Mouse (Mus musculus): Measurements from ENCODE around the gene Bcas3. TPM values are rescaled to one million over a fixed set of nuclear protein-coding genes. Genes with fewer than 3 reads are reported as not detected.

The Bcas3 gene
- polyA plus RNA-seq, 1 experiment = 37.8 TPM

DNA sequence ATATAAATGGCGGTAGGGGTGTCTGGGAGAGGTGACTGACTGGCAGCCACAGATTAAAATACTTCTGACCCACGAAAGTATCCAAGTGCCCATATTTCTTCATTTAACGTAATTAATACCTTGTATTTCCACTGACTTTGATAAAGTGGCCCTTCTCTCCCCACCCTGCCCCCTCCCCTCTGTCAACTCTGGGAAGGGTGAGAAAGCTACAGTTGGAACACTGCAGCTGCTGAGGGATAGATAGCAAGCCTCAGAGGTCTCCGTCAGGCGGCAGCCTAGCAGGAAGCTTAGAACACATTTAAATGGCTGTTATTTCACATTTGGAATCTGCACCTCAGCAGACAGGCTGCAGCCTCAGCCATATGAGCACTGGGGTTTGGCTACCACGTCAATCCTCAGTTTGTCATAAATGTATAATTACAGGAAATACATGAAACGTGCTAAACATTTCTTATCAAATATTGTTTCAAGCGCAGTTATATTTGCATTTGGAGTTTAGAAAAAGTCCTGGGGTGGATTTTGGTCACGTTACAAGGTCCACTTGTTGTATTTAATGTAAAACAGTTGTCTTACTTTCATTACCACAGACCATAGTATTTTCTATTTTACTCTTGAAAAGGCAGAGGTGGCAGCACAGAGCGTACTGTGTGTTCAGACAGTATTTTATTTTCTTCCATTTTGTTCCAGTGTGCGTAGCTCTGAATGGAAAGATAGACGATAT lies 291.2 kb downstream of the Bcas3 start:
- H3K27ac ChIP-seq (ENCODE audit: insufficient read depth, low read length) = no peak overlapping the region
- TF ChIP-seq CTCF (IDR thresholded peaks at IDR 0.05; ENCODE audit: low read depth, low read length) = no peak
- no peaks in the 10 kb centered on the region for H3K4me1 ChIP-seq (ENCODE audit: control insufficient read depth, insufficient read depth, low read length)
- H3K9ac ChIP-seq (ENCODE audit: low read depth, poor library complexity, severe bottlenecking) = no peak overlapping the region
- H3K36me3 ChIP-seq (ENCODE audit: control insufficient read depth, insufficient read depth, low read length, poor library complexity, severe bottlenecking) = no peaks in the 10 kb centered on the region
- H3K9me3 ChIP-seq (replicated peaks; ENCODE audit: control insufficient read depth, insufficient read depth, low read length, poor library complexity, severe bottlenecking) = no peaks in the 10 kb centered on the region
- no peaks in the 10 kb centered on the region for H3K27me3 ChIP-seq (ENCODE audit: control insufficient read depth, insufficient read depth, low read length, poor library complexity, severe bottlenecking)
- H3K4me3 ChIP-seq (ENCODE audit: low read depth, low read length) = no peak overlapping the region

DNA sequence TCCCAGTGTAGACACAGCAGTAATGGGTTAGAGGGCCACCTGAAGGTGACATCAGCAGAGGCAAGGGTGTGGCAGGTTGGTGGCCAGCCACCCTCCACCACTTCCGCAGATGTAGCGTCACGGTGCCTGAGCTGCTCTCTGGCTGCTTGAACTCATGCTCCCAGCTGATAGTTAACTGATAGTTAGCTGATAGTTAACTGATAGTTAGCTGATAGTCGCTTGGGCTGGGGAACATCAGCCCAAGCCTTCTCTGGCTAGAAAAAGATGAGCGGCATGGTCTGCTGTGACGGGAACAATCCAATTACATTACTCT lies 291.7 kb downstream of the Bcas3 start:
- Histone ChIP-seq H3K36me3 (ENCODE audit: control insufficient read depth, insufficient read depth, low read length, poor library complexity, severe bottlenecking) (no peaks in the 10 kb centered on the region), H3K9me3 (replicated peaks; ENCODE audit: control insufficient read depth, insufficient read depth, low read length, poor library complexity, severe bottlenecking) (no peaks in the 10 kb centered on the region)

DNA sequence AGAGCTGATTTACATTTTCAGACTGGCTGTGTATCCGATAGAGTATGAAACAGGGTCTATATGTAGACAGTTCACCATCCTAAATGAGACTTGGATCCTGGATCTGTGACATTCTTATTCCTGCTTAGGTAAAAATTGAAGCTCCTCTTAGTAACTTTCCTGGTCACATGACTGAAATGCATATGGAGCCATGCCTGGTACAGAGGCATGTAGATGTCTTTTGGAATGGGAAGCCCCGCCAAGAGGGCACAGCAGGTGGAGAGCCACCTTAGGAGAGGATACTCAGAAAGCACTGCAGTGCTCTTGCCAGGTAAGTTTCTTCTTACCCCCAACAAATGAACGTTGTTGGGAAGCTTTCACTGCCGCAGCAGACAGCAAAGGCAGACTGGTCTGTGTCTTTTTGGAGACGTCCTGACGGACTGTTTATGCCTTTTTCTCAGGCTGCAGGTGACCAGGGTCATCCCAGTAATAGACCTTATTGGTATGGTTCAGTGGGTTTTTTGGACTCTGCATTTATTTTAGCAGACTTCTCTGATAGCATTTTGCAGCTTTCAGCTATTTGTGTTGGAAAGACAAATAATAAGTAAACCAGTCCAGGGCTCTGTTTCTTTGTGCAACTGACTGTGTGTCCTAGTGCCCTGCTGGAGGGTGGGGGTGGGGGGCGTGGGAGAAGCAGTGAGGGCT lies 292.3 kb downstream of the Bcas3 start:
- Histone ChIP-seq H3K4me1 (ENCODE audit: control insufficient read depth, insufficient read depth, low read length) (no peaks in the 10 kb centered on the region), H3K27ac (ENCODE audit: insufficient read depth, low read length) (no peak overlapping the region), H3K27me3 (ENCODE audit: control insufficient read depth, insufficient read depth, low read length, poor library complexity, severe bottlenecking) (no peaks in the 10 kb centered on the region), H3K9me3 (replicated peaks; ENCODE audit: control insufficient read depth, insufficient read depth, low read length, poor library complexity, severe bottlenecking) (no peaks in the 10 kb centered on the region), H3K36me3 (ENCODE audit: control insufficient read depth, insufficient read depth, low read length, poor library complexity, severe bottlenecking) (no peaks in the 10 kb centered on the region), H3K9ac (ENCODE audit: low read depth, poor library complexity, severe bottlenecking) (no peak overlapping the region), H3K4me3 (ENCODE audit: low read depth, low read length) (no peak overlapping the region)
- no peak for TF ChIP-seq EP300 (IDR thresholded peaks at IDR 0.05; ENCODE audit: insufficient read depth, low read depth, low read length)
- TF ChIP-seq CTCF (IDR thresholded peaks at IDR 0.05; ENCODE audit: low read depth, low read length) = no peak
- TF ChIP-seq POLR2A (IDR thresholded peaks at IDR 0.05; ENCODE audit: insufficient read depth, low read length) = no peak

More for the DNA sequence above, 291.7 kb downstream of the Bcas3 start:
- Histone ChIP-seq H3K4me1 (ENCODE audit: control insufficient read depth, insufficient read depth, low read length) (no peaks in the 10 kb centered on the region), H3K27ac (ENCODE audit: insufficient read depth, low read length) (no peak overlapping the region), H3K9ac (ENCODE audit: low read depth, poor library complexity, severe bottlenecking) (no peak overlapping the region), H3K27me3 (ENCODE audit: control insufficient read depth, insufficient read depth, low read length, poor library complexity, severe bottlenecking) (no peaks in the 10 kb centered on the region), H3K4me3 (ENCODE audit: low read depth, low read length) (no peak overlapping the region)
- TF ChIP-seq POLR2A (IDR thresholded peaks at IDR 0.05; ENCODE audit: insufficient read depth, low read length) (no peak), CTCF (IDR thresholded peaks at IDR 0.05; ENCODE audit: low read depth, low read length) (no peak), EP300 (IDR thresholded peaks at IDR 0.05; ENCODE audit: insufficient read depth, low read depth, low read length) (no peak)

DNA sequence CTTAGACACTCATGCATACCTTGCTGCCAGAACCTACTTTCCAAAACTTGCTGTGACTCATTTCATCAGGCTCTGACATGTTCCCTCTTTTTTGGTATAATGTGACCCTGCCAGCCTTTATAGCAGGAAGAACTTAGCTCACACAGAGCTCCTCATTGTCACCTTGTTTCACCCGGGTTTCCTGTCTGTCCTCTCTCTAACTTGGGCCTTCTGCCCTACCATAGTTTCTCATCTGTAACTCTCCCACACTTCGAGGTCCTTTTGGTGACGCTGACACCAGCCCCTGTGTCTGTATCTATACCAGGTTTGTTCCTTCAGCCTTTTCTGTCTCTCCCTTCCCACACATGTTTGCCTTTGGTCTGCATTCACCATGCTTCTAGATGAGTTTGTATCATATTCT lies 295.9 kb downstream of the Bcas3 start:
- Histone ChIP-seq H3K27ac (ENCODE audit: insufficient read depth, low read length) (no peak overlapping the region), H3K4me1 (ENCODE audit: control insufficient read depth, insufficient read depth, low read length) (no peaks in the 10 kb centered on the region), H3K4me3 (ENCODE audit: low read depth, low read length) (no peak overlapping the region), H3K9me3 (replicated peaks; ENCODE audit: control insufficient read depth, insufficient read depth, low read length, poor library complexity, severe bottlenecking) (no peaks in the 10 kb centered on the region), H3K36me3 (ENCODE audit: control insufficient read depth, insufficient read depth, low read length, poor library complexity, severe bottlenecking) (no peaks in the 10 kb centered on the region), H3K9ac (ENCODE audit: low read depth, poor library complexity, severe bottlenecking) (no peak overlapping the region), H3K27me3 (ENCODE audit: control insufficient read depth, insufficient read depth, low read length, poor library complexity, severe bottlenecking) (no peaks in the 10 kb centered on the region)
- TF ChIP-seq POLR2A (IDR thresholded peaks at IDR 0.05; ENCODE audit: insufficient read depth, low read length) (no peak), EP300 (IDR thresholded peaks at IDR 0.05; ENCODE audit: insufficient read depth, low read depth, low read length) (no peak), CTCF (IDR thresholded peaks at IDR 0.05; ENCODE audit: low read depth, low read length) (no peak)

DNA sequence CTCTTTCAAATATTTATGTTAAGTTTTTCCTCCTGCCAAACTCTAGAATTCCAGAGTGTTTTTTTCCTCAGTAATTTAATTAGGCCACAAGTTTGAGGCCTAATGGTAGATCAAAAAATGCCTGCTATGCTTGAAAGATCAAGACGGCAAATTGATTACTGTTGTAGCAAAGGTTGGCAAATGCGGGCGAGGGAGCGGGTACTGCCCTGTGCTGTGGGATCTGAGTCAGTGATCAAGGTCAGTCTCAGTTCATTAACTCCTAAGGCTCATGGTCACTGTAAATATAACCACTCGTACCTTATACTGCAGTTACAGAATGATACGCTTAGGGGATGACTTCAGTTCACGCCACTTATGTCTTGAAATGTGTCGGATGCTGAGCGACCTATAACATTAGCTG lies 296.4 kb downstream of the Bcas3 start:
- no peak overlapping the region for H3K4me3 ChIP-seq (ENCODE audit: low read depth, low read length)
- H3K27me3 ChIP-seq (ENCODE audit: control insufficient read depth, insufficient read depth, low read length, poor library complexity, severe bottlenecking) = no peaks in the 10 kb centered on the region
- no peak overlapping the region for H3K27ac ChIP-seq (ENCODE audit: insufficient read depth, low read length)
- no peaks in the 10 kb centered on the region for H3K9me3 ChIP-seq (replicated peaks; ENCODE audit: control insufficient read depth, insufficient read depth, low read length, poor library complexity, severe bottlenecking)
- no peak overlapping the region for H3K9ac ChIP-seq (ENCODE audit: low read depth, poor library complexity, severe bottlenecking)
- H3K4me1 ChIP-seq (ENCODE audit: control insufficient read depth, insufficient read depth, low read length) = no peaks in the 10 kb centered on the region
- no peaks in the 10 kb centered on the region for H3K36me3 ChIP-seq (ENCODE audit: control insufficient read depth, insufficient read depth, low read length, poor library complexity, severe bottlenecking)
- no peak for TF ChIP-seq EP300 (IDR thresholded peaks at IDR 0.05; ENCODE audit: insufficient read depth, low read depth, low read length)
- TF ChIP-seq CTCF (IDR thresholded peaks at IDR 0.05; ENCODE audit: low read depth, low read length) = no peak

DNA sequence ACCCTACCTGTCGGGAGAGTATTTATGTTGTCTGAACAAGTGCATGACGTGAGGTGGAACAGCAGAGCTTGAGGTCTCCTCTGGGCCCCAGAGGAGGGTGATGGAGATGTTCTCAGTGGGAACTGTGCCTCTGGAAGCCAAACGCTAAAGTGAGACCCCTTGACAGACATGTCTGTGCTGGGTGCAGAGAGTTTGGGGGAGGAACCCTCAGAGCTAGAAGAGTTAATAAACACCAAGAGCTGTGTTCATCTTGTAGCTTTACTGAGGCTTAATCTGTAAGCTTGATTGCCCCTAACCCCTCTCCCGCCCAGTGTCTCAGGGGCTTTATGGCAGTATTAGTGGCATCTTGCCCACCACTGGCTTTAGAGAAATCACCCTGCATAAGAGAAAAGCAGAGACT lies 304.5 kb downstream of the Bcas3 start:
- TF ChIP-seq CTCF (IDR thresholded peaks at IDR 0.05; ENCODE audit: low read depth, low read length) (no peak), POLR2A (IDR thresholded peaks at IDR 0.05; ENCODE audit: insufficient read depth, low read length) (no peak), EP300 (IDR thresholded peaks at IDR 0.05; ENCODE audit: insufficient read depth, low read depth, low read length) (no peak)
- H3K27me3 ChIP-seq (ENCODE audit: control insufficient read depth, insufficient read depth, low read length, poor library complexity, severe bottlenecking) = no peaks in the 10 kb centered on the region
- no peak overlapping the region for H3K9ac ChIP-seq (ENCODE audit: low read depth, poor library complexity, severe bottlenecking)
- no peaks in the 10 kb centered on the region for H3K36me3 ChIP-seq (ENCODE audit: control insufficient read depth, insufficient read depth, low read length, poor library complexity, severe bottlenecking)
- no peak overlapping the region for H3K4me3 ChIP-seq (ENCODE audit: low read depth, low read length)
- no peaks in the 10 kb centered on the region for H3K9me3 ChIP-seq (replicated peaks; ENCODE audit: control insufficient read depth, insufficient read depth, low read length, poor library complexity, severe bottlenecking)
- H3K27ac ChIP-seq (ENCODE audit: insufficient read depth, low read length) = no peak overlapping the region
- peaks cover 1% of the 10 kb centered on the region for H3K4me1 ChIP-seq (ENCODE audit: control insufficient read depth, insufficient read depth, low read length)
